Mouse (Mus musculus) cerebellum, adult 18-20 months (tissue): ENCODE measurements at regions not wholly inside any gene's neighbourhood (a gene's known extent, or its start where the extent isn't known, plus 50 kb on each side); places are given as distances from the start of the nearest gene placed in this dataset.

Experiments
- DNase-seq, 2 experiments: peaks; one replicate each; pipeline ENCODE4 v3.0.0; 2021

GRCm38 (mm10) chr2:94248948-94249347 lies 91.2 kb upstream of the Hsd17b12 start:
- no peak for DNase-seq

- DNase-seq, result peak; percentile 84 to 88
These were observed 89.2 kb upstream of the Hsd17b12 start for GRCm38 (mm10) chr2:94246851-94247471.

- peak; percentile 42 to 55 for DNase-seq
These were observed 88.4 kb upstream of the Hsd17b12 start for GRCm38 (mm10) chr2:94246180-94246611.

- DNase-seq, result peak; percentile 90
These were observed 87.7 kb upstream of the Hsd17b12 start for GRCm38 (mm10) chr2:94245305-94245959.

- peak; percentile 41 to 50 for DNase-seq
These were observed 86.4 kb upstream of the Hsd17b12 start for GRCm38 (mm10) chr2:94244140-94244539.

GRCm38 (mm10) chr2:94243053-94243916 lies 85.5 kb upstream of the Hsd17b12 start:
- DNase-seq, result peak; percentile 43 to 51

GRCm38 (mm10) chr2:94242406-94243052 lies 84.8 kb upstream of the Hsd17b12 start:
- DNase-seq, result peak in 1 of 2 experiments; percentile 34

- DNase-seq, result no peak
These were observed 84.3 kb upstream of the Hsd17b12 start for GRCm38 (mm10) chr2:94242051-94242397.

GRCm38 (mm10) chr2:94241301-94242050 lies 83.7 kb upstream of the Hsd17b12 start:
- peak; percentile 73 to 85 for DNase-seq

GRCm38 (mm10) chr2:94240411-94240810 lies 82.6 kb upstream of the Hsd17b12 start:
- peak in 1 of 2 experiments; percentile 39 for DNase-seq

GRCm38 (mm10) chr2:94239573-94239972 lies 81.8 kb upstream of the Hsd17b12 start:
- peak in 1 of 2 experiments; percentile 12 for DNase-seq

- no peak for DNase-seq
These were observed 78.7 kb upstream of the Hsd17b12 start for GRCm38 (mm10) chr2:94236479-94236878.

GRCm38 (mm10) chr2:94233597-94233996 lies 75.8 kb upstream of the Hsd17b12 start:
- no peak for DNase-seq

GRCm38 (mm10) chr2:94219421-94219820 lies 61.7 kb upstream of the Hsd17b12 start:
- no peak for DNase-seq

- DNase-seq, result no peak
These were observed 59.7 kb upstream of the Hsd17b12 start for GRCm38 (mm10) chr2:94217481-94217880.

GRCm38 (mm10) chr2:94215455-94215854 lies 57.7 kb upstream of the Hsd17b12 start:
- no peak for DNase-seq
